Mouse (Mus musculus): ENCODE data around the gene Tssk6.

DNA sequence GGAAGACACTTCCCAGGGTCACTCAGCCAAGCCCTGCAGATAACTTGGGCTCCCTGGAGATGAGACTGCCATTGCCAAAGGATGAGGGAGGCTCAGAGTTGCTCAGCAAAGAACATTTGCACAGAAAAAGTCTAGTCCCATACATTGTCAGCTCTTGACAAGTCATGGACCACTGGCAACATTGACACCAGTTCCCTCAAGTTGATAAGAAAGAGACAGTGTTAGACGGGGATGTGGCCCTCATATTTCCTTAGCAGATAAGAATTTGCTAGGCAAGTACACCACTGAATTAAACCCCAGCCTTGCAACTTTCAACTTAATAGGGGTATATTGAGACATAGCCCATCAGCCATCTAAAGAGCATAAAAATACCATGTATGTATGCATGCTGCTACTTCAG, 22.0 kb downstream of the Tssk6 start:
- TF ChIP-seq CTCF (IDR thresholded peaks at IDR 0.05; ENCODE audit: borderline replicate concordance, insufficient read depth, low read length), result no peak
- TF ChIP-seq POLR2A (IDR thresholded peaks at IDR 0.05; ENCODE audit: low read depth, low read length), result no peak

All from embryonic fibroblast, embryonic 13.5 days (primary cell).